Comparison of ENCODE assay signal across 8 mouse cellular contexts in the genomic region with DNA sequence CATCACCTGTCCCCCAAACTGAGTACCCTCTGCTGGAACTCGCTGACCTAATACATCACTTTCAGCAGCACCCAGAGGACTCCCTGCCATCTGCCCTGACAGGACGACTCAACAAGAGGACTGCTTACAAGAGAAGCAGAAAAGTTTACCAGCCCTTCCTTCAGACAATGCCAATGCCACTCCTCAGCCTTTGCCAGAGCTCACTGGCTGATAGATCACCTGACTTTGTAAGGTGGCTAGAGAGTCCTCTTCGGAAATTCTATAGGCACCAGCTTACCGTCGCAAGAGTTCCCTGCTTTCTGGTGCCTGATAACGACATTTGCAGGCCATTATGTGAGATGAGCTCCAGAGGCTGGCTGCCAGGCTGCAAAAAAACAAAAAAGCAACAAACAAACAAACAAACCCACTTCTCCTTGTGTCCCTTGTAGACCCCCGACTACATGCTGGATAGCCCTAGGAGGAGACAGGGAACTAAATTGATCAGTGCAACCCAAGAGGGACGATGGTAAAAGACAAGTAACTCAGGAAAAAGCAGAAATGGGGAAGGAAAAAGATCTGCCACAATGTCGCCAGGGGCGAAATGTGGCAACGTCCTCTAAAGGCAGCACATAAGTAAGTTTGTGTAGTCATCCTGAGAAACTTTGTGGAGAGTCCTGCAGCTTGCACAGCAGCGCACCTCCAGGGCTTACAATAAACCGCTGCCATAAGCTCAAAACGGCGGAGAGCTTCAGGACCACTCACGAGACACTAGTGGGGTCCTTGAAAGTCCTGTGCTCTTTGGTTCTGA. TPM values are rescaled to one million over a fixed set of nuclear protein-coding genes. Genes with fewer than 3 reads are reported as not detected.
DNase-seq lines count a peak whose midpoint lies in the region; ATAC-seq and TF ChIP-seq lines count a peak whose summit lies in the region.

No protein-coding gene starts in this region.

- no peaks in the 10 kb centered on the region for H3K4me1 ChIP-seq in cortical plate, adult 2 months (ENCODE audit: control insufficient read depth, insufficient read depth, low read length)
- peaks cover 16% of the 10 kb centered on the region for H3K4me1 ChIP-seq in intestine, embryonic 16.5 days (ENCODE audit: control insufficient read depth, insufficient read depth, low read length)
- H3K4me1 ChIP-seq in neural tube, embryonic 13.5 days (replicated peaks) = peaks cover 22% of the 10 kb centered on the region

- peak overlapping the region; percentile 83 for H3K4me2 ChIP-seq in intestine, embryonic 16.5 days (ENCODE audit: low read depth, low read length)
- peak overlapping the region; percentile 93 for H3K4me2 ChIP-seq in neural tube, embryonic 13.5 days

- peak; percentile 22 for ATAC-seq in intestine, embryonic 16.5 days
- no peak for ATAC-seq in neural tube, embryonic 13.5 days (ENCODE audit: low read depth)

- H3K9me3 ChIP-seq in intestine, embryonic 16.5 days (ENCODE audit: control insufficient read depth, low read length) = no peaks in the 10 kb centered on the region
- no peaks in the 10 kb centered on the region for H3K9me3 ChIP-seq in neural tube, embryonic 13.5 days

- no peak for DNase-seq in layer of hippocampus, adult 2 months (ENCODE audit: low spot score in 2 of 2)
- DNase-seq in layer of hippocampus, postnatal 25 days (ENCODE audit: extremely low spot score in 1 of 2, low spot score in 1 of 2) = no peak
- no peak for DNase-seq in cerebellum, adult 9-10 months
- no peak for DNase-seq in adrenal gland, postnatal 36 days
- DNase-seq in MN1 (ENCODE audit: low spot score) = no peak

- H3K27me3 ChIP-seq in intestine, embryonic 16.5 days (replicated peaks; ENCODE audit: control insufficient read depth, insufficient read depth, low read length) = no peaks in the 10 kb centered on the region
- no peaks in the 10 kb centered on the region for H3K27me3 ChIP-seq in neural tube, embryonic 13.5 days

- H3K9ac ChIP-seq in intestine, embryonic 16.5 days (ENCODE audit: low read depth, low read length) = peak overlapping the region; percentile 86
- H3K9ac ChIP-seq in neural tube, embryonic 13.5 days = peak overlapping the region; percentile 86

- peaks cover 7% of the 10 kb centered on the region; the same call in 1 of the 2 replicates for H3K36me3 ChIP-seq in intestine, embryonic 16.5 days (ENCODE audit: control insufficient read depth, insufficient read depth, low read length)
- peaks cover 27% of the 10 kb centered on the region for H3K36me3 ChIP-seq in neural tube, embryonic 13.5 days

- WGBS in intestine, embryonic 16.5 days = 29% methylated on average over 16 of the region's 16 CpGs
- WGBS in neural tube, embryonic 13.5 days = 36% methylated on average over 16 of the region's 16 CpGs

- no peak for TF ChIP-seq POLR2A in cortical plate, adult 2 months (IDR thresholded peaks at IDR 0.05; ENCODE audit: extremely low read depth, insufficient read depth, low read length)

- H3K4me3 ChIP-seq in layer of hippocampus, adult 2 months = peak overlapping the region; percentile 93
- peak overlapping the region; percentile 65 for H3K4me3 ChIP-seq in cortical plate, adult 2 months (ENCODE audit: insufficient read depth, low read length)
- H3K4me3 ChIP-seq in intestine, embryonic 16.5 days (ENCODE audit: low read length) = peak overlapping the region; percentile 92
- H3K4me3 ChIP-seq in neural tube, embryonic 13.5 days = peak overlapping the region; percentile 90

- TF ChIP-seq CTCF in layer of hippocampus, adult 2 months (conservative IDR thresholded peaks at IDR 0.05) = no peak
- no peak for TF ChIP-seq CTCF in cortical plate, adult 2 months (IDR thresholded peaks at IDR 0.05; ENCODE audit: extremely low read depth, insufficient read depth, low read length)

- peak overlapping the region; percentile 91 for H3K27ac ChIP-seq in layer of hippocampus, adult 2 months
- no peak overlapping the region for H3K27ac ChIP-seq in cortical plate, adult 2 months (ENCODE audit: insufficient read depth, low read length)
- peak overlapping the region; percentile 79 for H3K27ac ChIP-seq in intestine, embryonic 16.5 days (ENCODE audit: low read length)
- peak overlapping the region; percentile 50; the same call in 1 of the 2 replicates for H3K27ac ChIP-seq in neural tube, embryonic 13.5 days (replicated peaks)

RNA-seq across cellular contexts. Expression of gene Mrpl55, which starts 0.9 kb away (rescaled TPM):
- 10 to 100 TPM; 37.3 to 39.3 TPM for total RNA-seq in layer of hippocampus, adult 2 months (2021)
- 10 to 100 TPM; 35.7 to 40.0 TPM for total RNA-seq in layer of hippocampus, postnatal 25 days (2021)
- polyA plus RNA-seq in cortical plate, adult 2 months (2012; rRNA removed) = 53.6 and 57.1 TPM in 2 replicates
- polyA plus RNA-seq in intestine, embryonic 16.5 days (2015; fragmentation: Nextera tagmentation; extraction: Ambion mirVana) = 101 and 104 TPM in 2 replicates
- 89.9 and 95.6 TPM in 2 replicates for polyA plus RNA-seq in neural tube, embryonic 13.5 days (2015; fragmentation: Nextera tagmentation; extraction: Ambion mirVana)
- 10 to 100 TPM; 46.1 to 60.7 TPM for total RNA-seq in adrenal gland, postnatal 36 days (2021)

RNA-seq across cellular contexts. Expression of gene 2310033P09Rik, which starts 6.7 kb away (rescaled TPM):
- 10 to 100 TPM; 21.6 to 22.3 TPM for total RNA-seq in layer of hippocampus, adult 2 months (2021)
- 10 to 100 TPM; 22.5 to 24.3 TPM for total RNA-seq in layer of hippocampus, postnatal 25 days (2021)
- polyA plus RNA-seq in cortical plate, adult 2 months (2012; rRNA removed) = 29.5 and 31.0 TPM in 2 replicates
- 32.7 and 33.1 TPM in 2 replicates for polyA plus RNA-seq in intestine, embryonic 16.5 days (2015; fragmentation: Nextera tagmentation; extraction: Ambion mirVana)
- 26.3 and 28.8 TPM in 2 replicates for polyA plus RNA-seq in neural tube, embryonic 13.5 days (2015; fragmentation: Nextera tagmentation; extraction: Ambion mirVana)
- total RNA-seq in adrenal gland, postnatal 36 days (2021) = 10 to 100 TPM; 25.2 to 29.2 TPM

RNA-seq across cellular contexts. Expression of gene Guk1, which starts 9.4 kb away (rescaled TPM):
- total RNA-seq in layer of hippocampus, adult 2 months (2021) = 100 to 1,000 TPM; 134 to 136 TPM
- 100 to 1,000 TPM; 138 to 146 TPM for total RNA-seq in layer of hippocampus, postnatal 25 days (2021)
- polyA plus RNA-seq in cortical plate, adult 2 months (2012; rRNA removed) = 278 and 287 TPM in 2 replicates
- 114 and 115 TPM in 2 replicates for polyA plus RNA-seq in intestine, embryonic 16.5 days (2015; fragmentation: Nextera tagmentation; extraction: Ambion mirVana)
- polyA plus RNA-seq in neural tube, embryonic 13.5 days (2015; fragmentation: Nextera tagmentation; extraction: Ambion mirVana) = 179 and 191 TPM in 2 replicates
- total RNA-seq in adrenal gland, postnatal 36 days (2021) = 10 to 100 TPM; 62.2 to 68.3 TPM

RNA-seq across cellular contexts. Expression of gene Gjc2, which starts 18.4 kb away (rescaled TPM):
- total RNA-seq in layer of hippocampus, adult 2 months (2021) = 10 to 100 TPM; 10.2 to 10.8 TPM
- 10 to 100 TPM; 20.7 to 23.4 TPM for total RNA-seq in layer of hippocampus, postnatal 25 days (2021)
- 24.8 and 32.3 TPM in 2 replicates for polyA plus RNA-seq in cortical plate, adult 2 months (2012; rRNA removed)
- polyA plus RNA-seq in intestine, embryonic 16.5 days (2015; fragmentation: Nextera tagmentation; extraction: Ambion mirVana) = 0.81 and 1.4 TPM in 2 replicates
- 0.17 TPM in 1 of 2 replicates, not detected in the other for polyA plus RNA-seq in neural tube, embryonic 13.5 days (2015; fragmentation: Nextera tagmentation; extraction: Ambion mirVana)
- total RNA-seq in adrenal gland, postnatal 36 days (2021) = under 1 TPM; 0.40 TPM

RNA-seq across cellular contexts. Expression of gene Arf1, which starts 26.7 kb away (rescaled TPM):
- total RNA-seq in layer of hippocampus, adult 2 months (2021) = 100 to 1,000 TPM; 498 to 523 TPM
- total RNA-seq in layer of hippocampus, postnatal 25 days (2021) = 100 to 1,000 TPM; 521 to 565 TPM
- polyA plus RNA-seq in cortical plate, adult 2 months (2012; rRNA removed) = 569 and 571 TPM in 2 replicates
- polyA plus RNA-seq in intestine, embryonic 16.5 days (2015; fragmentation: Nextera tagmentation; extraction: Ambion mirVana) = 733 and 751 TPM in 2 replicates
- 642 and 663 TPM in 2 replicates for polyA plus RNA-seq in neural tube, embryonic 13.5 days (2015; fragmentation: Nextera tagmentation; extraction: Ambion mirVana)
- 100 to 1,000 TPM; 461 to 465 TPM for total RNA-seq in adrenal gland, postnatal 36 days (2021)
